Mouse (Mus musculus): Measurements from ENCODE around the gene Eppin. TPM values are rescaled to one million over a fixed set of nuclear protein-coding genes. Genes with fewer than 3 reads are reported as not detected.
A peak's percentile ranks its signal among the peaks of the same experiment; 100 is the strongest.

Gene Eppin
- total RNA-seq (2012; rRNA removed) (not detected in 2 replicates), polyA plus RNA-seq (2012; ENCODE audit: insufficient read depth in 1 of 2, insufficient read length in 2 of 2, low read depth in 1 of 2, low replicate concordance in 2 of 2, missing spikeins in 1 of 2) (not detected)

GRCm38 (mm10) chr2:164593494-164593893 is at the start of gene Eppin:
Eppin (minus strand) TSS chr2:164593594.
- Histone ChIP-seq H3K9me3 (replicated peaks; ENCODE audit: insufficient read depth, low read length) (no peaks in the 10 kb centered on the region), H3K36me3 (ENCODE audit: control insufficient read depth in 1 of 2, insufficient read depth in 2 of 2, low read length in 2 of 2) (no peaks in the 10 kb centered on the region), H3K79me2 (ENCODE audit: control insufficient read depth, insufficient read depth, low read length, poor library complexity) (no peaks in the 10 kb centered on the region; the same call in 1 of the 2 replicates), H3K27me3 (ENCODE audit: control insufficient read depth in 1 of 2, insufficient read depth in 2 of 2, low read length in 2 of 2) (peaks cover 0 to 3% of the 10 kb centered on the region in 2 experiments), H3K4me3 (ENCODE audit: control insufficient read depth in 1 of 2, insufficient read depth in 1 of 2, low read depth in 2 of 2, low read length in 2 of 2) (no peak within 1 kb of the TSS), H3K27ac (ENCODE audit: control insufficient read depth, low read depth, low read length) (no peak within 1 kb of the TSS), H3K4me1 (ENCODE audit: control insufficient read depth in 1 of 2, insufficient read depth in 2 of 2, low read length in 2 of 2) (no peaks in the 10 kb centered on the region), H3K9ac (ENCODE audit: control insufficient read depth, low read depth, low read length, poor library complexity, severe bottlenecking) (no peak within 1 kb of the TSS)
- DNase-seq (ENCODE audit: low read depth, low spot score): no peak
- TF ChIP-seq TCF12 (IDR thresholded peaks at IDR 0.05; ENCODE audit: low read depth, low read length) (no peak), TAL1 (IDR thresholded peaks at IDR 0.05; ENCODE audit: low read length) (no peak), POLR2A (IDR thresholded peaks at IDR 0.05; ENCODE audit: control insufficient read depth in 1 of 2, insufficient read depth in 1 of 2, low read depth in 1 of 2, low read length in 2 of 2, poor library complexity in 1 of 2) (no peak), ETS1 (IDR thresholded peaks at IDR 0.05; ENCODE audit: low read depth, low read length) (no peak), HCFC1 (IDR thresholded peaks at IDR 0.05; ENCODE audit: low read depth, low read length) (no peak), ZC3H11A (IDR thresholded peaks at IDR 0.05; ENCODE audit: low read depth, low read length) (no peak), GATA1 (IDR thresholded peaks at IDR 0.05; ENCODE audit: low read depth, low read length) (no peak), POLR2AphosphoS5 (IDR thresholded peaks at IDR 0.05; ENCODE audit: borderline replicate concordance, low read depth, low read length) (no peak), USF2 (IDR thresholded peaks at IDR 0.05; ENCODE audit: borderline replicate concordance in 1 of 2, insufficient read depth in 1 of 2, low read depth in 1 of 2, low read length in 2 of 2) (no peak), USF1 (IDR thresholded peaks at IDR 0.05; ENCODE audit: low read depth, low read length) (no peak), UBTF (IDR thresholded peaks at IDR 0.05; ENCODE audit: borderline replicate concordance, insufficient read depth, low read depth, low read length) (no peak), MAFK (IDR thresholded peaks at IDR 0.05; ENCODE audit: borderline replicate concordance, low read depth, low read length) (no peak), MEF2A (IDR thresholded peaks at IDR 0.05; ENCODE audit: extremely low read depth, insufficient replicate concordance, low read depth, low read length, poor library complexity, severe bottlenecking) (no peak), MAX (IDR thresholded peaks at IDR 0.05; ENCODE audit: low read length) (no peak), CHD1 (IDR thresholded peaks at IDR 0.05; ENCODE audit: low read depth, low read length) (no peak), ZMIZ1 (IDR thresholded peaks at IDR 0.05; ENCODE audit: low read depth, low read length) (no peak)

GRCm38 (mm10) chr2:164641881-164642673 is 48.7 kb upstream of the Eppin start:
- H3K36me3 ChIP-seq (ENCODE audit: control insufficient read depth in 1 of 2, insufficient read depth in 2 of 2, low read length in 2 of 2): peaks cover 0 to 11% of the 10 kb centered on the region in 2 experiments; a peak in 2 of 4 replicates
- no peak overlapping the region; the same call in 1 of the 2 replicates for H3K27ac ChIP-seq (ENCODE audit: control insufficient read depth, low read depth, low read length)
- TF ChIP-seq RAD21 (IDR thresholded peaks at IDR 0.05; ENCODE audit: low read depth, low read length): no peak
- TF ChIP-seq MAFK (IDR thresholded peaks at IDR 0.05; ENCODE audit: borderline replicate concordance, low read depth, low read length): no peak
- TF ChIP-seq TCF12 (IDR thresholded peaks at IDR 0.05; ENCODE audit: low read depth, low read length): no peak
- no peak for TF ChIP-seq USF1 (IDR thresholded peaks at IDR 0.05; ENCODE audit: low read depth, low read length)
- no peak for TF ChIP-seq CHD1 (IDR thresholded peaks at IDR 0.05; ENCODE audit: low read depth, low read length)
- no peak for TF ChIP-seq MYB (IDR thresholded peaks at IDR 0.05; ENCODE audit: low read depth, low read length)
- TF ChIP-seq BHLHE40 (IDR thresholded peaks at IDR 0.05; ENCODE audit: borderline replicate concordance, low read depth, low read length): no peak
- no peak for TF ChIP-seq ELF1 (IDR thresholded peaks at IDR 0.05; ENCODE audit: low read depth, low read length)
- no peak for TF ChIP-seq RCOR1 (IDR thresholded peaks at IDR 0.05; ENCODE audit: low read depth, low read length)
- TF ChIP-seq ZC3H11A (IDR thresholded peaks at IDR 0.05; ENCODE audit: low read depth, low read length): no peak
- no peak for TF ChIP-seq POLR2A (IDR thresholded peaks at IDR 0.05; ENCODE audit: control insufficient read depth in 1 of 2, insufficient read depth in 1 of 2, low read depth in 1 of 2, low read length in 2 of 2, poor library complexity in 1 of 2)
- no peak for TF ChIP-seq NELFE (IDR thresholded peaks at IDR 0.05; ENCODE audit: low read depth, low read length)
- no peak for TF ChIP-seq EP300 (IDR thresholded peaks at IDR 0.05; ENCODE audit: low read depth in 1 of 2, low read length in 2 of 2)
- TF ChIP-seq POLR2AphosphoS2 (IDR thresholded peaks at IDR 0.05; ENCODE audit: low read length): no peak
- TF ChIP-seq CTCF (IDR thresholded peaks at IDR 0.05 in 2 of 3, conservative IDR thresholded peaks at IDR 0.05 in 1 of 3; ENCODE audit: control insufficient read depth in 1 of 3, insufficient read depth in 1 of 3, low read depth in 2 of 3, low read length in 3 of 3, poor library complexity in 1 of 3, severe bottlenecking in 1 of 3): no peak
- no peaks in the 10 kb centered on the region for H3K9me3 ChIP-seq (replicated peaks; ENCODE audit: insufficient read depth, low read length)
- no peak overlapping the region for H3K4me3 ChIP-seq (ENCODE audit: control insufficient read depth in 1 of 2, insufficient read depth in 1 of 2, low read depth in 2 of 2, low read length in 2 of 2)
- peak; percentile 8 for DNase-seq (ENCODE audit: low read depth, low spot score)
- no peak overlapping the region for H3K9ac ChIP-seq (ENCODE audit: control insufficient read depth, low read depth, low read length, poor library complexity, severe bottlenecking)
- H3K79me2 ChIP-seq (ENCODE audit: control insufficient read depth, insufficient read depth, low read length, poor library complexity): no peaks in the 10 kb centered on the region
- no peaks in the 10 kb centered on the region for H3K27me3 ChIP-seq (ENCODE audit: control insufficient read depth in 1 of 2, insufficient read depth in 2 of 2, low read length in 2 of 2)
- H3K4me1 ChIP-seq (ENCODE audit: control insufficient read depth in 1 of 2, insufficient read depth in 2 of 2, low read length in 2 of 2): peaks cover 13 to 16% of the 10 kb centered on the region in 2 experiments
